Mouse (Mus musculus) embryonic fibroblast, embryonic 13.5 days (primary cell): ENCODE data around the gene Tpk1. TPM values are rescaled to one million over a fixed set of nuclear protein-coding genes. Genes with fewer than 3 reads are reported as not detected.

Source experiments
- H3K27ac ChIP-seq: 2 replicates; pipeline ENCODE4 v1.5.1; 2012; ENCODE audit warnings: low read length, control low read depth, inconsistent platforms; ENCODE audit not compliant: insufficient read depth
- H3K4me1 ChIP-seq: 2 replicates; pipeline ENCODE4 v1.6.1; 2011; ENCODE audit warnings: low read length; ENCODE audit not compliant: control insufficient read depth, insufficient read depth
- H3K4me3 ChIP-seq: 2 replicates; pipeline ENCODE4 v1.5.1; 2011; ENCODE audit warnings: mild to moderate bottlenecking, control low read depth, low read length; ENCODE audit not compliant: insufficient read depth
- CTCF ChIP-seq: IDR thresholded peaks from 2 replicates; pipeline ENCODE4 v1.5.1; 2011; ENCODE audit warnings: mild to moderate bottlenecking, control low read depth, low read length, moderate library complexity, borderline replicate concordance; ENCODE audit not compliant: insufficient read depth
- POLR2A ChIP-seq: IDR thresholded peaks from 2 replicates; pipeline ENCODE4 v1.6.1; 2011; ENCODE audit warnings: low read depth, mild to moderate bottlenecking, control low read depth, low read length, moderate library complexity
- polyA plus RNA-seq: library from polyadenylated mRNA; stranded (reverse); fragments of >200 nt; gene quantifications from 2 replicates; pipeline ENCODE4 v1.2.4, GENCODE M21; 2011; ENCODE audit warnings: low read depth; ENCODE audit not compliant: missing spikeins, insufficient read length

The Tpk1 gene
- polyA plus RNA-seq, 1 experiment: 16.3 TPM

DNA sequence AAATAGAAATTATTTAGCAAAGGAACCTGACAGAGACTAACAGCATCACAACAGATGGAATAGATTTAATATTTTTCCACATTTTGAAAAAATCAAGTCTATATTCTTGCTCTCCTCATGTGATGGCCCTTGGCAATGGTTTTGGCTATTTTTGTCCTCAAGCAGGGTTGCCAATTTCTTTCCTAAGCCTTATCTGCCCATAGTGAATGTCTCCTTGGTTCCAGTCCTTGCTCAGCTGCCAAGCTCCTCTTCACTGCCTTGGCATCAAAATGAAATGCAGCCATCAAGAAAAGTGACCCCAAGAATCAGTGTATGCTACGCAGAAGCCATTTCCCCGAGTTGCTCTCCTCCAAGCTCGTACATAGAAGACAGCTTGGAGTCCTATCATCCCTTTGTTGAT, 263.0 kb downstream of the Tpk1 start:
- Histone ChIP-seq H3K4me1 (no peaks in the 10 kb centered on the region), H3K27ac (no peak overlapping the region), H3K4me3 (no peak overlapping the region)
- TF ChIP-seq CTCF: no peak
- no peak for TF ChIP-seq POLR2A

DNA sequence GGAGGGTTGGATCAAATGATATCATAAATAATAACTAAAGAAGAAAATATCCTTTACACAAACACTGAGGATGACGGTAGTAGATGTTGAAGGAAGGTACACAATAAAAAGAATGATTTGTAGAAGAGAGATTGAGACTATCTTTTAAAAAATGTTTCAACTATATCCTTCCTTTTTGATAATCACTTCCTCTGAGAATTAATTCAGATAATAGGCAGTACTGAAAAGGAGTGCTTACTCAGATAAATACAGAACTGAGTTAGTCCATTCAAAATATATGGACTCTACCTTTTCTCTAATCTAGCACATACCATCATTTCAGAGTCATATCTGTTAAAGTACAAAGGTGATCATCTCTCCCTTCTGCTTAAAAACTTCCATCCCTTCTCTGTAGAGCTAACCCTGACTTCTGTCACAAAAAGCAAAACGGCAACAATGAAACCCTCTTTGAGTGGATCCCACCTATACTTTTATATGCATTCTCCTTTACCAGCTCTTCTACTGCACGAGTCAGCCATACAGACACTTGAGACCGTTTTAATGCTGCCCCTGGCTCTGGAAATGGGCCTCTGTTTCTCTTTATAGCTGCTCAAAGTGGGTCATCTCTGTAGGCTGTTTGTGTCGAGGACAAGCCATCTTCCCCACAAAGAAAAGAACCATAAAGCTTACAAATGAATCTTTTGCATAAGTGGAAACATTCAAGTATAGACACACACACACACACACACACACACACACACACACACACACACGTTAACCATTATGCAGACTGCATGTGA, 263.7 kb downstream of the Tpk1 start:
- no peak for TF ChIP-seq POLR2A
- TF ChIP-seq CTCF: no peak
- Histone ChIP-seq H3K4me3 (no peak overlapping the region), H3K27ac (no peak overlapping the region), H3K4me1 (no peaks in the 10 kb centered on the region)

DNA sequence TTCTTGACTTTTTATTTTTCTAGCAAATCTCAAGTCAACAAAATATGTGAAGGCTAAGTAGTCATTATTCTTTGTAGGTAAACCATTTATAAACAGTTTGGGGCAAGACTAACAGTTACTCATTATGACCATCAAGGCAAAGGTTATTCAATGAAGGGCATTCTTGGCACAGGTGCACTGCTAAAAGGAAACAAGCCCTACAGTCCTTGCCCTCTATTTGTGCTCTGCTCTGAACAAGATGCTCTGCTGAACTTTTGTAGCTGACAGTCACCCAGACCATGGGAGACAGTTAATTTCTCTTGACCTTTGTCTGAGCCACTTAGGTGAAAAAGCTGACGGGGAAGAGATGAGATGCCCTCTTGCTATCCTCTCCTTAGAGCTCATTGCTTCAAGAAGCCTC, 269.7 kb downstream of the Tpk1 start:
- Histone ChIP-seq H3K4me3 (no peak overlapping the region), H3K4me1 (no peaks in the 10 kb centered on the region), H3K27ac (no peak overlapping the region)
- TF ChIP-seq POLR2A: no peak
- no peak for TF ChIP-seq CTCF

- Histone ChIP-seq H3K27ac (no peak overlapping the region), H3K4me3 (no peak overlapping the region), H3K4me1 (no peaks in the 10 kb centered on the region)
- no peak for TF ChIP-seq POLR2A
- no peak for TF ChIP-seq CTCF
Observed at GRCm38 (mm10) chr6:43395538-43395937, 270.5 kb downstream of the Tpk1 start.

- H3K4me3 ChIP-seq: no peak overlapping the region
- no peaks in the 10 kb centered on the region for H3K4me1 ChIP-seq
- H3K27ac ChIP-seq: no peak overlapping the region
- no peak for TF ChIP-seq CTCF
- no peak for TF ChIP-seq POLR2A
Observed at GRCm38 (mm10) chr6:43391358-43391757, 274.7 kb downstream of the Tpk1 start.

GRCm38 (mm10) chr6:43387273-43387672, 278.8 kb downstream of the Tpk1 start:
- no peak for TF ChIP-seq CTCF
- TF ChIP-seq POLR2A: no peak
- Histone ChIP-seq H3K4me1 (peaks cover 1% of the 10 kb centered on the region; the same call in 1 of the 2 replicates), H3K27ac (peak overlapping the region; percentile 39; the same call in 1 of the 2 replicates), H3K4me3 (no peak overlapping the region)

DNA sequence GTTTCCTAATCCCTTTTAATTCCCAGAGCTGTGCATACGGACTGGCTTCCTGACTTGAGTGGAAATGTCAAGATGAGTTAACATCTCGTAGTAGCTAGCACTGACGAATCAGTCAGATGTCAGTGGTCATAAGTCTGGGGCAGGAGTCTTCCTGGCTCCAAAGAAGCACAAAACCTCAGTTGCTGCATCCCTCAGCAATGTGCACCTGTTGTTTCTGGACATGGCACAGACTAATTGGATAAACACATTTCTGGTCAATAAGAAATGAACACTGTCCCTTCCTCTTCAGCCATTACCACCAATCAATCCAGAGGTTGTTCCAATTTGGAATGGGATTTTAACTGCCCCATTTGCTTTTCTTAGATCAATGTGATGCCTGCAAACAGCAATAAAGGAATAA, 281.2 kb downstream of the Tpk1 start:
- TF ChIP-seq POLR2A: no peak
- no peak for TF ChIP-seq CTCF
- Histone ChIP-seq H3K27ac (no peak overlapping the region), H3K4me3 (no peak overlapping the region), H3K4me1 (peaks cover 2% of the 10 kb centered on the region; the same call in 1 of the 2 replicates)

GRCm38 (mm10) chr6:43384304-43384703, 281.8 kb downstream of the Tpk1 start:
- peaks cover 2% of the 10 kb centered on the region; the same call in 1 of the 2 replicates for H3K4me1 ChIP-seq
- no peak overlapping the region for H3K4me3 ChIP-seq
- no peak overlapping the region for H3K27ac ChIP-seq
- TF ChIP-seq CTCF: no peak
- no peak for TF ChIP-seq POLR2A

- TF ChIP-seq POLR2A (no peak), CTCF (no peak)
- H3K4me3 ChIP-seq: no peak overlapping the region
- no peak overlapping the region for H3K27ac ChIP-seq
- H3K4me1 ChIP-seq: peaks cover 2% of the 10 kb centered on the region; the same call in 1 of the 2 replicates
Observed at GRCm38 (mm10) chr6:43382750-43383149, 283.3 kb downstream of the Tpk1 start.

DNA sequence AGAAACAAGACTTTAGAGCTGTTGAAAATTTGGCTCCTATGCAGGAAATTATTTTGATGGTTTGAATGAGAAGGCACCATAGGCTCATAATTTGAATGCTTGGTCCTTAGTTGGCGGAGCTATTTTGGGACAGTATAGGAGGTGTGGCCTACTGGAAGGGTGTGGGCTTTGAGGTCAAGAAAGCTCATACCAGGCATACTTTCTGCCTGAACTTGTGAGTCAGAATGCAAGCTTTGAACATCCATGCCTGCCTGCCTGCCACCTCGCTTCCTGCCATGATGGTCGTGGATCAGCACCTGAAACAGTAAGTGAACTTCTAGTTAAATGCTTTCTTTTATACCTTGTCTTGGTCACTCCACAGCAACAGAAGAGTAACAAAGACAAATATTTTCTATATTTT, 283.8 kb downstream of the Tpk1 start:
- TF ChIP-seq POLR2A: no peak
- TF ChIP-seq CTCF: no peak
- peak overlapping the region; percentile 36; the same call in 1 of the 2 replicates for H3K27ac ChIP-seq
- H3K4me1 ChIP-seq: peaks cover 2% of the 10 kb centered on the region; the same call in 1 of the 2 replicates
- no peak overlapping the region for H3K4me3 ChIP-seq
